Mouse (Mus musculus) MEL (cell line): Measurements from ENCODE around the gene Brd7. TPM values are rescaled to one million over a fixed set of nuclear protein-coding genes. Genes with fewer than 3 reads are reported as not detected.

Experiments
- DNase-seq: peaks from one replicate; pipeline ENCODE4 v3.0.0; 2011; ENCODE audit warnings: low read depth, low spot score
- H3K27ac ChIP-seq: 2 replicates; pipeline ENCODE4 v1.5.1; 2012; ENCODE audit warnings: low read depth, mild to moderate bottlenecking, control low read depth, low read length, moderate library complexity; ENCODE audit not compliant: control insufficient read depth
- H3K27me3 ChIP-seq, 2 experiments: fragments of 150-350 bp in 1 of 2; sonication (generic) in 1 of 2; 2 replicates each; pipeline ENCODE4 v1.6.1; 2012; ENCODE audit warnings: low read length in 2 of 2, mild to moderate bottlenecking in 2 of 2, improper control_type of control experiment in 1 of 2, moderate library complexity in 1 of 2; ENCODE audit not compliant: insufficient read depth in 2 of 2, control insufficient read depth in 1 of 2
- H3K36me3 ChIP-seq, 2 experiments: 2 replicates each; pipeline ENCODE4 v1.6.1; 2012 to 2014; ENCODE audit warnings: low read length in 2 of 2, improper control_type of control experiment in 1 of 2, inconsistent platforms in 1 of 2, mild to moderate bottlenecking in 1 of 2; ENCODE audit not compliant: insufficient read depth in 2 of 2, control insufficient read depth in 1 of 2
- H3K4me1 ChIP-seq, 2 experiments: fragments of 150-350 bp in 1 of 2; sonication (generic) in 1 of 2; 2 replicates each; pipeline ENCODE4 v1.6.1; 2012; ENCODE audit warnings: low read length in 2 of 2, improper control_type of control experiment in 1 of 2, mild to moderate bottlenecking in 1 of 2; ENCODE audit not compliant: insufficient read depth in 2 of 2, control insufficient read depth in 1 of 2
- H3K4me3 ChIP-seq, 2 experiments: fragments of 150-350 bp in 1 of 2; sonication (generic) in 1 of 2; 2 replicates each; pipeline ENCODE4 v1.5.1; 2012; ENCODE audit warnings: low read depth in 2 of 2, low read length in 2 of 2, mild to moderate bottlenecking in 2 of 2, moderate library complexity in 2 of 2, control low read depth in 1 of 2, improper control_type of control experiment in 1 of 2; ENCODE audit not compliant: control insufficient read depth in 1 of 2, insufficient read depth in 1 of 2
- H3K79me2 ChIP-seq: 2 replicates; pipeline ENCODE4 v1.6.1; 2012; ENCODE audit warnings: mild to moderate bottlenecking, low read length, moderate library complexity; ENCODE audit not compliant: control insufficient read depth, poor library complexity, insufficient read depth
- H3K9ac ChIP-seq: 2 replicates; pipeline ENCODE4 v1.6.1; 2012; ENCODE audit warnings: low read depth, mild to moderate bottlenecking, control low read depth, low read length, moderate library complexity; ENCODE audit not compliant: control insufficient read depth, poor library complexity, severe bottlenecking
- H3K9me3 ChIP-seq: fragments of 150-350 bp; sonication (generic); replicated peaks from 2 replicates; pipeline ENCODE4 v1.6.1; 2012; ENCODE audit warnings: mild to moderate bottlenecking, low read length, improper control_type of control experiment, moderate library complexity; ENCODE audit not compliant: insufficient read depth
- BHLHE40 ChIP-seq: IDR thresholded peaks from 2 replicates; pipeline ENCODE4 v1.6.1; 2012; ENCODE audit warnings: low read depth, mild to moderate bottlenecking, inconsistent platforms, low read length, improper control_type of control experiment, borderline replicate concordance
- ETS1 ChIP-seq: IDR thresholded peaks from 2 replicates; pipeline ENCODE4 v1.6.1; 2012; ENCODE audit warnings: low read depth, mild to moderate bottlenecking, inconsistent platforms, low read length, improper control_type of control experiment, moderate library complexity
- JUND ChIP-seq: IDR thresholded peaks from 2 replicates; pipeline ENCODE4 v1.6.1; 2011; ENCODE audit warnings: low read depth, mild to moderate bottlenecking, improper control_type of control experiment, low read length
- KAT2A ChIP-seq: conservative IDR thresholded peaks from 2 replicates; pipeline ENCODE4 v1.6.1; 2012; ENCODE audit warnings: low read depth, low read length, improper control_type of control experiment, inconsistent platforms
- MEF2A ChIP-seq: IDR thresholded peaks from 2 replicates; pipeline ENCODE4 v1.6.1; 2014; ENCODE audit warnings: low read depth, mild to moderate bottlenecking, inconsistent platforms, low read length, improper control_type of control experiment; ENCODE audit not compliant: poor library complexity, insufficient replicate concordance, severe bottlenecking; ENCODE audit errors: extremely low read depth
- MYC ChIP-seq: IDR thresholded peaks from 2 replicates; pipeline ENCODE4 v1.6.1; 2011; ENCODE audit warnings: low read depth, mild to moderate bottlenecking, low read length, improper control_type of control experiment, moderate library complexity
- NRF1 ChIP-seq: IDR thresholded peaks from 2 replicates; pipeline ENCODE4 v1.6.1; 2014; ENCODE audit warnings: low read depth, mild to moderate bottlenecking, inconsistent platforms, low read length, improper control_type of control experiment, moderate library complexity; ENCODE audit not compliant: poor library complexity, insufficient read depth, severe bottlenecking
- POLR2A ChIP-seq, 2 experiments: IDR thresholded peaks; 2 replicates each; pipeline ENCODE4 v1.6.1; 2011 to 2012; ENCODE audit warnings: low read length in 2 of 2, mild to moderate bottlenecking in 2 of 2, control low read depth in 1 of 2, improper control_type of control experiment in 1 of 2, low read depth in 1 of 2, moderate library complexity in 1 of 2; ENCODE audit not compliant: control insufficient read depth in 1 of 2, insufficient read depth in 1 of 2, poor library complexity in 1 of 2
- RAD21 ChIP-seq: IDR thresholded peaks from 2 replicates; pipeline ENCODE4 v1.6.1; 2011; ENCODE audit warnings: mild to moderate bottlenecking, low read depth, low read length, improper control_type of control experiment
- RCOR1 ChIP-seq: IDR thresholded peaks from 2 replicates; pipeline ENCODE4 v1.6.1; 2012; ENCODE audit warnings: low read depth, mild to moderate bottlenecking, inconsistent platforms, low read length, improper control_type of control experiment
- ZMIZ1 ChIP-seq: IDR thresholded peaks from 2 replicates; pipeline ENCODE4 v1.6.1; 2012; ENCODE audit warnings: low read depth, mild to moderate bottlenecking, inconsistent platforms, low read length, improper control_type of control experiment, moderate library complexity
- polyA plus RNA-seq, 2 experiments: library from polyadenylated mRNA; stranded (reverse) in 1 of 2; unstranded in 1 of 2; fragments of >175 nt in 1 of 2; fragments of >200 nt in 1 of 2; gene quantifications; 2 replicates each; pipeline versions ENCODE4 v1.2.1 to v1.2.4; 2012; ENCODE audit warnings: low replicate concordance in 2 of 2, low read depth in 1 of 2; ENCODE audit not compliant: insufficient read length in 2 of 2, insufficient read depth in 1 of 2, missing spikeins in 1 of 2
- total RNA-seq: library from RNA; depleted of rRNA; stranded (reverse); fragments of 300-350 nt; gene quantifications from 2 replicates; pipeline ENCODE4 v1.2.3, GENCODE M21; 2012; rRNA removed

The Brd7 gene
- total and polyA plus RNA-seq, 3 experiments = 40.0 to 192 (median 89.0) TPM

GRCm38 (mm10) chr8:88282684-88283083 lies 79.3 kb downstream of the Brd7 start:
- peaks cover 14% of the 10 kb centered on the region for H3K79me2 ChIP-seq
- no peaks in the 10 kb centered on the region for H3K27me3 ChIP-seq
- H3K4me1 ChIP-seq = peaks cover 15 to 39% of the 10 kb centered on the region in 2 experiments
- H3K27ac ChIP-seq = no peak overlapping the region
- H3K36me3 ChIP-seq = peaks cover 0 to 33% of the 10 kb centered on the region in 2 experiments; a peak in 2 of 4 replicates
- H3K4me3 ChIP-seq = no peak overlapping the region
- no peak for TF ChIP-seq POLR2A (IDR thresholded peaks at IDR 0.05; ENCODE audit: control insufficient read depth in 1 of 2, insufficient read depth in 1 of 2, low read depth in 1 of 2, low read length in 2 of 2, poor library complexity in 1 of 2)
- TF ChIP-seq ZMIZ1 = no peak
- no peak for TF ChIP-seq MEF2A
- no peak for TF ChIP-seq JUND
- TF ChIP-seq MYC = no peak
- TF ChIP-seq NRF1 = no peak
- no peak for TF ChIP-seq RCOR1
- no peak for TF ChIP-seq BHLHE40
- TF ChIP-seq KAT2A = no peak
- no peak for TF ChIP-seq RAD21
- TF ChIP-seq ETS1 = no peak
- no peaks in the 10 kb centered on the region for H3K9me3 ChIP-seq
- no peak overlapping the region for H3K9ac ChIP-seq
- DNase-seq = no peak

Other genes with a start within 250 kb of the Brd7 start
- gene Cnep1r1, start 243.4 kb downstream of the Brd7 start, total RNA-seq = 12.1 and 12.8 TPM in 2 replicates
- 10 to 100 TPM in 1 of 2 experiments, not detected in 1; 31.2 TPM for gene Cnep1r1, start 243.4 kb downstream of the Brd7 start, polyA plus RNA-seq
- 52.9 and 60.3 TPM in 2 replicates for gene Heatr3, start 224.3 kb downstream of the Brd7 start, total RNA-seq
- gene Heatr3, start 224.3 kb downstream of the Brd7 start, polyA plus RNA-seq = 10 to 100 TPM in 1 of 2 experiments, not detected in 1; 59.6 TPM
- gene Tent4b, start 163.0 kb downstream of the Brd7 start, total RNA-seq = 25.9 and 28.7 TPM in 2 replicates
- 10 to 100 TPM in 1 of 2 experiments, not detected in 1; 45.3 TPM for gene Tent4b, start 163.0 kb downstream of the Brd7 start, polyA plus RNA-seq
- gene Adcy7, start 89.8 kb downstream of the Brd7 start, total RNA-seq = 62.9 and 89.9 TPM in 2 replicates
- 10 to 100 TPM in 1 of 2 experiments, not detected in 1; 83.7 TPM for gene Adcy7, start 89.8 kb downstream of the Brd7 start, polyA plus RNA-seq
- not detected in 2 replicates for gene Nkd1, start 159.2 kb upstream of the Brd7 start, total RNA-seq
- gene Nkd1, start 159.2 kb upstream of the Brd7 start, polyA plus RNA-seq = not detected